ENCODE assay signal across 23 mouse cellular contexts in the genomic region with DNA sequence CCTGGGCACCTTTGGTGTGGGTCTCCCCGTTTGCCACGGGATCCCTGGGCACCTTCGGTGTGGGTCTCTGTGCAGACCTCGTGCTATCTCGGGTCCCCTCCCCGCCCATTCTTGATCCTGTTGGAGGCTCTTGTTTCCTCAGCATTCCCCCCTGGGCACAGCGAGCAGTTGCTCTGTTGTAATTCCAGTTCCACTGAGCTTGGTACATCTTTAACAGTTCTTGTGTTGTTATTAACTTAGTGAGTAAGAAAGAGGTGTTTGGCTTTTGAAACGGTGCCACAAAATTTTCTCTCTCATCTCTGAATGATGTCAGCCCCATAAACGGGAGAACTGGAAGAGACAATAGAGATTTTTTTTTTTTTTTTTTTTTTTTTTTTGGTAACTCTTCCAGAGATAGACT.
A peak's percentile ranks its signal among the peaks of the same experiment; 100 is the strongest.
DNase-seq lines count a peak whose midpoint lies in the region; ATAC-seq and TF ChIP-seq lines count a peak whose summit lies in the region.
"Had no signal": no experiment of that assay in that cellular context is flagged by ENCODE, and none has a peak within 500 bp of the region (broad histone marks: within the 10 kb centered on the region; RNA-seq: fewer than 3 reads in every experiment).

No protein-coding gene starts in this region.

- WGBS in heart, embryonic 11.5 days (ENCODE audit: insufficient replicate concordance): 57% methylated on average over 9 of the region's 9 CpGs

- dilution Hi-C loops in CH12.LX (cut with MboI; ENCODE audit: extremely low pct_ligation_motif_present, extremely low pct_unique_long_range_greater_than_20kb, low sequenced_read_pairs): no loop called here

- no peaks in the 10 kb centered on the region for H3K27me3 ChIP-seq in heart, embryonic 11.5 days (ENCODE audit: control insufficient read depth, insufficient read depth, low read length)
- H3K27me3 ChIP-seq in CH12.LX (replicated peaks) (no peaks in the 10 kb centered on the region), Patski (no peaks in the 10 kb centered on the region)

- H3K36me3 ChIP-seq in heart, embryonic 11.5 days (ENCODE audit: control insufficient read depth, insufficient read depth, low read length): no peaks in the 10 kb centered on the region
- no peaks in the 10 kb centered on the region for H3K36me3 ChIP-seq in CH12.LX (replicated peaks in 1 of 2; ENCODE audit: control insufficient read depth in 1 of 2, insufficient read depth in 1 of 2, low read length in 1 of 2)
- H3K36me3 ChIP-seq: G1E had no signal

- CTCF ChIA-PET in Patski (lab: Charles Lee): no interaction called here

- no peaks in the 10 kb centered on the region for H3K9me3 ChIP-seq in heart, embryonic 11.5 days (replicated peaks; ENCODE audit: control insufficient read depth, low read length)
- H3K9me3 ChIP-seq in CH12.LX (replicated peaks; ENCODE audit: low read length): no peaks in the 10 kb centered on the region
- H3K9me3 ChIP-seq: G1E had no signal

- no peak for ATAC-seq in heart, embryonic 11.5 days (replicated peaks; ENCODE audit: insufficient number of reproducible peaks, low FRiP score, low TSS enrichment)
- ATAC-seq in Patski: peak; percentile 93
- ATAC-seq in erythroid progenitor cell, adult 5-6 weeks (replicated peaks; ENCODE audit: low FRiP score, poor library complexity, severe bottlenecking): 0 out of 2 replicates have a peak, but pooled peaks have one; percentile 30
- ATAC-seq: activated CD4-positive, CD25-positive, alpha-beta regulatory T cell, adult 4 months; CD4-positive, CD25-positive, alpha-beta regulatory T cell, adult 4 months had no signal

- peak; percentile 80 for DNase-seq in heart, adult 11 months
- DNase-seq in CH12.LX (ENCODE audit: extremely low read depth): no peak
- peak; percentile 39 for DNase-seq in Patski (ENCODE audit: low read depth, low spot score)
- DNase-seq in natural killer cell, adult 2 months (ENCODE audit: low spot score in 2 of 2): no peak
- no peak for DNase-seq in right cerebral cortex, postnatal 14 days
- DNase-seq in adipocyte (ENCODE audit: low spot score): no peak
- DNase-seq: adrenal gland, adult 2 months; adrenal gland, adult 8-10 months; adrenal gland, postnatal 10 days; adrenal gland, postnatal 14 days; adrenal gland, postnatal 25 days; adrenal gland, postnatal 36 days; B cell, adult 2 months; cerebellum, adult 11 months; cerebellum, adult 11-12 months; cerebellum, adult 18-20 months; cerebellum, adult 2 months; cerebellum, adult 8-10 months had no signal

- no peaks in the 10 kb centered on the region for H3K79me2 ChIP-seq in CH12.LX (replicated peaks; ENCODE audit: control insufficient read depth, extremely low read depth, insufficient read depth, poor library complexity, severe bottlenecking)

- in situ Hi-C loops in CH12.LX (cut with MboI; ENCODE audit: low pct_ligation_motif_present, low pct_unique_long_range_greater_than_20kb, low sequenced_read_pairs) (no loop called here), Patski (cut with MboI; ENCODE audit: low pct_unique_long_range_greater_than_20kb) (no loop called here)

- POLR2A ChIA-PET in Patski (lab: Charles Lee): no interaction called here

- no peaks in the 10 kb centered on the region for H3K4me1 ChIP-seq in heart, embryonic 11.5 days (ENCODE audit: control insufficient read depth, insufficient read depth, low read length)
- no peaks in the 10 kb centered on the region for H3K4me1 ChIP-seq in CH12.LX (ENCODE audit: control insufficient read depth in 1 of 2, insufficient read depth in 2 of 2)

- TF ChIP-seq CTCF in CH12.LX (conservative IDR thresholded peaks at IDR 0.05 in 1 of 2, IDR thresholded peaks at IDR 0.05 in 1 of 2; ENCODE audit: low read depth in 2 of 2, low read length in 2 of 2): no peak
- TF ChIP-seq CTCF in Patski (IDR thresholded peaks at IDR 0.05): no peak

- no peak for TF ChIP-seq EP300 in CH12.LX (IDR thresholded peaks at IDR 0.05; ENCODE audit: low read length)

- no peak overlapping the region for H3K9ac ChIP-seq in heart, embryonic 11.5 days (ENCODE audit: low read depth, low read length)
- no peak overlapping the region for H3K9ac ChIP-seq in CH12.LX (ENCODE audit: insufficient read depth, low read depth)

- H3K4me2 ChIP-seq in heart, embryonic 11.5 days: no peak overlapping the region
- H3K4me2 ChIP-seq in CH12.LX (ENCODE audit: insufficient read depth, low read depth, poor library complexity, severe bottlenecking): peak overlapping the region; percentile 1; the same call in 1 of the 2 replicates

- H3K4me3 ChIP-seq in heart, embryonic 11.5 days (ENCODE audit: low read depth, low read length): no peak overlapping the region
- no peak overlapping the region for H3K4me3 ChIP-seq in CH12.LX (replicated peaks in 1 of 3; ENCODE audit: low read depth in 2 of 3, low read length in 2 of 3, poor library complexity in 1 of 3)

- TF ChIP-seq POLR2A in CH12.LX (IDR thresholded peaks at IDR 0.05; ENCODE audit: low read depth, low read length): no peak

- no peak for TF ChIP-seq RAD21 in CH12.LX (IDR thresholded peaks at IDR 0.05; ENCODE audit: low read depth, low read length)

- no peak overlapping the region for H3K27ac ChIP-seq in heart, embryonic 11.5 days (ENCODE audit: low read depth, low read length)
- no peak overlapping the region for H3K27ac ChIP-seq in CH12.LX (ENCODE audit: insufficient read depth, low read depth)

TF ChIP-seq in CH12.LX, 34 proteins besides CTCF, POLR2A, EP300 and RAD21:
- no peak for TF ChIP-seq RCOR1 (conservative IDR thresholded peaks at IDR 0.05; ENCODE audit: low read depth, low read length)
- TF ChIP-seq UBTF (IDR thresholded peaks at IDR 0.05; ENCODE audit: low read depth, low read length): no peak
- no peak for TF ChIP-seq ELF1 (IDR thresholded peaks at IDR 0.05; ENCODE audit: low read depth, low read length)
- no peak for TF ChIP-seq E2F4 (IDR thresholded peaks at IDR 0.05; ENCODE audit: insufficient replicate concordance, low read depth, low read length)
- no peak for TF ChIP-seq MAZ (IDR thresholded peaks at IDR 0.05; ENCODE audit: low read depth, low read length)
- no peak for TF ChIP-seq SMC3 (IDR thresholded peaks at IDR 0.05; ENCODE audit: low read depth, low read length)
- no peak for TF ChIP-seq IRF4 (IDR thresholded peaks at IDR 0.05; ENCODE audit: low read depth, low read length)

Comparison
In these comparisons a context has a peak if more than half of its experiments do, and no peak if none do; other contexts are left out.
1. DNase-seq: peak in heart, adult 11 months (single experiment) and Patski (single experiment); none in CH12.LX (single experiment), natural killer cell, adult 2 months (0 of 2), right cerebral cortex, postnatal 14 days (single experiment) and adipocyte (single experiment).